Mouse (Mus musculus): ENCODE results near the gene Hcrtr2. TPM values are rescaled to one million over a fixed set of nuclear protein-coding genes. Genes with fewer than 3 reads are reported as not detected.

The Hcrtr2 gene
- polyA plus RNA-seq, 1 experiment from 2014 or later: 0.32 TPM

- H3K36me3 ChIP-seq (ENCODE audit: control insufficient read depth, insufficient read depth, low read length): no peaks in the 10 kb centered on the region
- no peak overlapping the region for H3K27ac ChIP-seq (ENCODE audit: low read depth, low read length)
- H3K9me3 ChIP-seq (ENCODE audit: control insufficient read depth, low read length): no peaks in the 10 kb centered on the region
- DNase-seq (ENCODE audit: low spot score) (no peak), ATAC-seq (replicated peaks; ENCODE audit: low FRiP score) (no peak)
- WGBS: 85% methylated on average over 4 of the region's 4 CpGs
- H3K4me2 ChIP-seq (ENCODE audit: low read depth, low read length, severe bottlenecking): no peak overlapping the region
- H3K4me1 ChIP-seq (replicated peaks; ENCODE audit: control insufficient read depth, insufficient read depth, low read length): no peaks in the 10 kb centered on the region
- no peak overlapping the region for H3K9ac ChIP-seq (ENCODE audit: low read length)
- H3K4me3 ChIP-seq (ENCODE audit: low read depth, low read length): no peak overlapping the region
- H3K27me3 ChIP-seq (ENCODE audit: control insufficient read depth, insufficient read depth, low read length): no peaks in the 10 kb centered on the region
These were observed 106.3 kb downstream of the Hcrtr2 start for GRCm38 (mm10) chr9:76217178-76217975.

GRCm38 (mm10) chr9:76214678-76215077 is 109.0 kb downstream of the Hcrtr2 start:
- H3K9ac ChIP-seq (ENCODE audit: low read length): no peak overlapping the region
- no peak overlapping the region for H3K4me2 ChIP-seq (ENCODE audit: low read depth, low read length, severe bottlenecking)
- H3K27me3 ChIP-seq (ENCODE audit: control insufficient read depth, insufficient read depth, low read length): no peaks in the 10 kb centered on the region
- DNase-seq (ENCODE audit: low spot score) (no peak), ATAC-seq (replicated peaks; ENCODE audit: low FRiP score) (no peak)
- no peak overlapping the region for H3K27ac ChIP-seq (ENCODE audit: low read depth, low read length)
- H3K36me3 ChIP-seq (ENCODE audit: control insufficient read depth, insufficient read depth, low read length): no peaks in the 10 kb centered on the region
- no peak overlapping the region for H3K4me3 ChIP-seq (ENCODE audit: low read depth, low read length)
- H3K9me3 ChIP-seq (ENCODE audit: control insufficient read depth, low read length): no peaks in the 10 kb centered on the region
- WGBS: 77% methylated on average over 4 of the region's 4 CpGs
- H3K4me1 ChIP-seq (replicated peaks; ENCODE audit: control insufficient read depth, insufficient read depth, low read length): no peaks in the 10 kb centered on the region

GRCm38 (mm10) chr9:76213557-76213956 is 110.1 kb downstream of the Hcrtr2 start, which contains the start of gene Gfral:
TSS of gene Gfral (minus strand) at chr9:76213657.
- 81% methylated on average over 2 of the region's 2 CpGs for WGBS
- H3K27ac ChIP-seq (ENCODE audit: low read depth, low read length): no peak within 1 kb of the TSS
- no peaks in the 10 kb centered on the region for H3K9me3 ChIP-seq (ENCODE audit: control insufficient read depth, low read length)
- ATAC-seq (replicated peaks; ENCODE audit: low FRiP score) (no peak), DNase-seq (ENCODE audit: low spot score) (no peak)
- no peak within 1 kb of the TSS for H3K4me3 ChIP-seq (ENCODE audit: low read depth, low read length)
- no peak within 1 kb of the TSS for H3K9ac ChIP-seq (ENCODE audit: low read length)
- H3K4me1 ChIP-seq (replicated peaks; ENCODE audit: control insufficient read depth, insufficient read depth, low read length): no peaks in the 10 kb centered on the region
- no peaks in the 10 kb centered on the region for H3K36me3 ChIP-seq (ENCODE audit: control insufficient read depth, insufficient read depth, low read length)
- H3K27me3 ChIP-seq (ENCODE audit: control insufficient read depth, insufficient read depth, low read length): no peaks in the 10 kb centered on the region
- no peak within 1 kb of the TSS for H3K4me2 ChIP-seq (ENCODE audit: low read depth, low read length, severe bottlenecking)

- Histone ChIP-seq H3K27me3 (ENCODE audit: control insufficient read depth, insufficient read depth, low read length) (no peaks in the 10 kb centered on the region), H3K9me3 (ENCODE audit: control insufficient read depth, low read length) (no peaks in the 10 kb centered on the region), H3K4me1 (replicated peaks; ENCODE audit: control insufficient read depth, insufficient read depth, low read length) (no peaks in the 10 kb centered on the region), H3K27ac (ENCODE audit: low read depth, low read length) (no peak overlapping the region), H3K4me2 (ENCODE audit: low read depth, low read length, severe bottlenecking) (no peak overlapping the region), H3K36me3 (ENCODE audit: control insufficient read depth, insufficient read depth, low read length) (no peaks in the 10 kb centered on the region), H3K9ac (ENCODE audit: low read length) (no peak overlapping the region), H3K4me3 (ENCODE audit: low read depth, low read length) (no peak overlapping the region)
- WGBS: 86% methylated on average over 4 of the region's 4 CpGs
- DNase-seq (ENCODE audit: low spot score): no peak
- no peak for ATAC-seq (replicated peaks; ENCODE audit: low FRiP score)
These were observed 126.7 kb downstream of the Hcrtr2 start for GRCm38 (mm10) chr9:76196917-76197316.

GRCm38 (mm10) chr9:76179221-76179620 is 144.4 kb downstream of the Hcrtr2 start:
- H3K4me3 ChIP-seq (ENCODE audit: low read depth, low read length): no peak overlapping the region
- no peak overlapping the region for H3K27ac ChIP-seq (ENCODE audit: low read depth, low read length)
- H3K9ac ChIP-seq (ENCODE audit: low read length): no peak overlapping the region
- H3K4me1 ChIP-seq (replicated peaks; ENCODE audit: control insufficient read depth, insufficient read depth, low read length): no peaks in the 10 kb centered on the region
- H3K4me2 ChIP-seq (ENCODE audit: low read depth, low read length, severe bottlenecking): no peak overlapping the region
- H3K9me3 ChIP-seq (ENCODE audit: control insufficient read depth, low read length): no peaks in the 10 kb centered on the region
- ATAC-seq (replicated peaks; ENCODE audit: low FRiP score) (no peak), DNase-seq (ENCODE audit: low spot score) (no peak)
- H3K36me3 ChIP-seq (ENCODE audit: control insufficient read depth, insufficient read depth, low read length): no peaks in the 10 kb centered on the region
- no peaks in the 10 kb centered on the region for H3K27me3 ChIP-seq (ENCODE audit: control insufficient read depth, insufficient read depth, low read length)

Other genes starting within 250 kb of the Hcrtr2 start
- gene Gfral, start 110.2 kb downstream of the Hcrtr2 start, polyA plus RNA-seq (2014; fragmentation: Nextera tagmentation; extraction: Ambion mirVana): not detected in 2 replicates
- 0.16 and 0.64 TPM in 2 replicates for gene Fam83b, start 243.3 kb upstream of the Hcrtr2 start, polyA plus RNA-seq (2014; fragmentation: Nextera tagmentation; extraction: Ambion mirVana)